Mouse (Mus musculus) CD4-positive, CD25-positive, alpha-beta regulatory T cell (primary cell): ENCODE results near the gene Vmn1r4. TPM values are rescaled to one million over a fixed set of nuclear protein-coding genes. Genes with fewer than 3 reads are reported as not detected.

Experiments
- polyA plus RNA-seq: library from polyadenylated mRNA; unstranded; fragments of 100-300 nt; shearing (Covaris generic); gene quantifications from one replicate; pipeline ENCODE4 v1.2.1, GENCODE M21; 2017

The Vmn1r4 gene
- 0.08 TPM for polyA plus RNA-seq

GRCm38 (mm10) chr6:56923726-56924707, at the start of gene Vmn1r4, which contains the start of gene Nt5c3:
Gene Vmn1r4 (plus strand): TSS chr6:56924015.
Gene Nt5c3 (minus strand): TSS chr6:56923932.

GRCm38 (mm10) chr6:56969973-56970372, 46.2 kb downstream of the Vmn1r4 start, which contains the start of gene Vmn1r5:
Gene Vmn1r5 (plus strand): TSS chr6:56970273.

GRCm38 (mm10) chr6:56996943-56997342, 73.1 kb downstream of the Vmn1r4 start, which contains the start of gene Vmn1r6:
Gene Vmn1r6 (plus strand): TSS chr6:56997243.

Other genes with a start within 250 kb of the Vmn1r4 start
- gene Lsm5, start 219.3 kb upstream of the Vmn1r4 start, polyA plus RNA-seq: 133 TPM
- gene Avl9, start 209.1 kb upstream of the Vmn1r4 start, polyA plus RNA-seq: 31.1 TPM
- 67.7 TPM for gene Kbtbd2, start 126.2 kb upstream of the Vmn1r4 start, polyA plus RNA-seq
- gene Fkbp9, start 92.0 kb upstream of the Vmn1r4 start, polyA plus RNA-seq: 0.07 TPM
- 87.8 TPM for gene Nt5c3, start 83 bp upstream of the Vmn1r4 start, polyA plus RNA-seq
- gene Vmn1r5, start 46.3 kb downstream of the Vmn1r4 start, polyA plus RNA-seq: not detected
- 0.02 TPM for gene Vmn1r6, start 73.2 kb downstream of the Vmn1r4 start, polyA plus RNA-seq
- gene Vmn1r7, start 101.3 kb downstream of the Vmn1r4 start, polyA plus RNA-seq: not detected
- gene Vmn1r8, start 108.3 kb downstream of the Vmn1r4 start, polyA plus RNA-seq: not detected
- gene Vmn1r9, start 142.8 kb downstream of the Vmn1r4 start, polyA plus RNA-seq: not detected
- not detected for gene Vmn1r10, start 185.4 kb downstream of the Vmn1r4 start, polyA plus RNA-seq
- not detected for gene Vmn1r11, start 209.4 kb downstream of the Vmn1r4 start, polyA plus RNA-seq
- gene Vmn1r12, start 232.9 kb downstream of the Vmn1r4 start, polyA plus RNA-seq: 0.04 TPM